Mouse (Mus musculus) C2C12 (cell line): ENCODE data around the gene Prdx1. TPM values are rescaled to one million over a fixed set of nuclear protein-coding genes. Genes with fewer than 3 reads are reported as not detected.

Experiments
- H3K27me3 ChIP-seq: one replicate; pipeline ENCODE4 v1.6.1; 2011; ENCODE audit not compliant: control insufficient read depth, insufficient read depth, insufficient read length
- H3K36me3 ChIP-seq: one replicate; pipeline ENCODE4 v1.6.1; 2011; ENCODE audit not compliant: control insufficient read depth, insufficient read depth
- H3K4me3 ChIP-seq: one replicate; pipeline ENCODE4 v1.5.1; 2011; ENCODE audit warnings: mild to moderate bottlenecking, control low read depth; ENCODE audit not compliant: poor library complexity, insufficient read depth, severe bottlenecking
- H3K79me2 ChIP-seq: one replicate; pipeline ENCODE4 v1.6.1; 2011; ENCODE audit not compliant: control insufficient read depth, insufficient read depth
- H3K79me3 ChIP-seq: one replicate; pipeline ENCODE4 v1.6.1; 2011; ENCODE audit warnings: low read depth, control low read depth
- H3ac ChIP-seq: one replicate; pipeline ENCODE3; 2011; ENCODE audit warnings: low read depth; ENCODE audit not compliant: control insufficient read depth, insufficient read length
- CEBPB ChIP-seq: IDR thresholded peaks from one replicate; pipeline ENCODE4 v1.6.1; 2011; ENCODE audit warnings: low read depth, mild to moderate bottlenecking, control low read depth, moderate library complexity
- CTCF ChIP-seq: IDR thresholded peaks from one replicate; pipeline ENCODE4 v1.5.1; 2011; ENCODE audit not compliant: control insufficient read depth, insufficient read depth, insufficient read length
- FOSL1 ChIP-seq: IDR thresholded peaks from one replicate; pipeline ENCODE4 v1.8.0; 2011; ENCODE audit warnings: mild to moderate bottlenecking, low read length; ENCODE audit not compliant: poor library complexity, insufficient read depth, severe bottlenecking
- MAX ChIP-seq: IDR thresholded peaks from one replicate; pipeline ENCODE4 v1.6.1; 2011; ENCODE audit warnings: mild to moderate bottlenecking, control low read depth
- MYOD1 ChIP-seq: IDR thresholded peaks from one replicate; pipeline ENCODE4 v1.6.1; 2011; ENCODE audit warnings: low read depth; ENCODE audit not compliant: control insufficient read depth, insufficient read length
- MYOG ChIP-seq: IDR thresholded peaks from one replicate; pipeline ENCODE4 v1.6.1; 2011; ENCODE audit not compliant: control insufficient read depth, insufficient read length; ENCODE audit errors: extremely low read depth
- USF1 ChIP-seq: IDR thresholded peaks from one replicate; pipeline ENCODE4 v1.6.1; 2011; ENCODE audit warnings: low read depth, mild to moderate bottlenecking, control low read depth, moderate library complexity
- polyA plus RNA-seq: library from polyadenylated mRNA; unstranded; fragments of >200 nt; fragmentation: generic; extraction: Trizol; gene quantifications from one replicate; pipeline ENCODE4 v1.2.1, GENCODE M21; 2012; ENCODE audit warnings: missing spikeins

Prdx1 gene
- polyA plus RNA-seq, 1 experiment, result 459 TPM

GRCm38 (mm10) chr4:116729532-116729931 lies 44.2 kb downstream of the Prdx1 start:
- TF ChIP-seq USF1, result no peak
- TF ChIP-seq CTCF, result no peak
- no peak for TF ChIP-seq FOSL1
- no peak for TF ChIP-seq MYOD1
- TF ChIP-seq CEBPB, result no peak
- no peak for TF ChIP-seq MAX
- Histone ChIP-seq H3K36me3 (peaks cover 23% of the 10 kb centered on the region), H3K4me3 (no peak overlapping the region), H3K27me3 (no peaks in the 10 kb centered on the region), H3ac (no peak overlapping the region), H3K79me3 (peaks cover 49% of the 10 kb centered on the region), H3K79me2 (peaks cover 96% of the 10 kb centered on the region)

- no peak overlapping the region for H3K4me3 ChIP-seq
These were observed 45.7 kb downstream of the Prdx1 start for GRCm38 (mm10) chr4:116731077-116731476.

GRCm38 (mm10) chr4:116732355-116732754 lies 47.0 kb downstream of the Prdx1 start:
- Histone ChIP-seq H3K36me3 (peaks cover 16% of the 10 kb centered on the region), H3K27me3 (no peaks in the 10 kb centered on the region)

More at GRCm38 (mm10) chr4:116731077-116731476, 45.7 kb downstream of the Prdx1 start:
- Histone ChIP-seq H3K36me3 (peaks cover 16% of the 10 kb centered on the region), H3ac (no peak overlapping the region), H3K79me3 (peaks cover 38% of the 10 kb centered on the region), H3K79me2 (peaks cover 85% of the 10 kb centered on the region), H3K27me3 (no peaks in the 10 kb centered on the region)
- no peak for TF ChIP-seq MYOD1
- TF ChIP-seq FOSL1, result no peak
- TF ChIP-seq USF1, result no peak
- TF ChIP-seq MYOG, result no peak
- no peak for TF ChIP-seq CTCF
- no peak for TF ChIP-seq CEBPB
- no peak for TF ChIP-seq MAX

GRCm38 (mm10) chr4:116734996-116735395 lies 49.7 kb downstream of the Prdx1 start:
- H3K79me3 ChIP-seq, result peaks cover 16% of the 10 kb centered on the region
- H3ac ChIP-seq, result no peak overlapping the region
- no peaks in the 10 kb centered on the region for H3K27me3 ChIP-seq
- TF ChIP-seq MYOD1 (no peak), CEBPB (no peak), MAX (no peak), MYOG (no peak), USF1 (no peak), FOSL1 (no peak)
- no peak overlapping the region for H3K4me3 ChIP-seq
- peaks cover 83% of the 10 kb centered on the region for H3K79me2 ChIP-seq
- peaks cover 9% of the 10 kb centered on the region for H3K36me3 ChIP-seq

More at GRCm38 (mm10) chr4:116732355-116732754, 47.0 kb downstream of the Prdx1 start:
- no peak for TF ChIP-seq USF1
- no peak for TF ChIP-seq CEBPB
- TF ChIP-seq CTCF, result no peak
- TF ChIP-seq FOSL1, result no peak
- no peak for TF ChIP-seq MYOD1
- no peak for TF ChIP-seq MAX
- TF ChIP-seq MYOG, result no peak
- Histone ChIP-seq H3ac (no peak overlapping the region), H3K79me2 (peaks cover 79% of the 10 kb centered on the region), H3K79me3 (peaks cover 27% of the 10 kb centered on the region), H3K4me3 (no peak overlapping the region)

- H3K36me3 ChIP-seq, result peaks cover 8% of the 10 kb centered on the region
- H3ac ChIP-seq, result no peak overlapping the region
- H3K79me2 ChIP-seq, result peaks cover 53% of the 10 kb centered on the region
- peaks cover 13% of the 10 kb centered on the region for H3K79me3 ChIP-seq
- no peak overlapping the region for H3K4me3 ChIP-seq
- no peaks in the 10 kb centered on the region for H3K27me3 ChIP-seq
- no peak for TF ChIP-seq MAX
- TF ChIP-seq CEBPB, result no peak
- no peak for TF ChIP-seq CTCF
- TF ChIP-seq MYOD1, result no peak
- TF ChIP-seq FOSL1, result no peak
- TF ChIP-seq MYOG, result no peak
- no peak for TF ChIP-seq USF1
These were observed 53.8 kb downstream of the Prdx1 start for GRCm38 (mm10) chr4:116738972-116739751.
